Mouse (Mus musculus) gonadal fat pad, adult 2 months (tissue): ENCODE measurements around the gene Ppp1r9b. TPM values are rescaled to one million over a fixed set of nuclear protein-coding genes. Genes with fewer than 3 reads are reported as not detected.

Experiments used
- DNase-seq: peaks from one replicate; pipeline ENCODE4 v3.0.0-alpha.2; 2012; ENCODE audit warnings: low read depth
- polyA plus RNA-seq: library from polyadenylated mRNA; depleted of rRNA; stranded (reverse); fragments of >200 nt; gene quantifications from 2 replicates; pipeline ENCODE4 v1.2.3, GENCODE M21; 2012; rRNA removed

Gene Ppp1r9b
- polyA plus RNA-seq, 1 experiment, result 34.4 TPM

GRCm38 (mm10) chr11:95046980-95047680 lies 56.3 kb downstream of the Ppp1r9b start:
- no peak for DNase-seq

GRCm38 (mm10) chr11:95053062-95053461 lies 62.2 kb downstream of the Ppp1r9b start:
- no peak for DNase-seq

Other genes starting within 250 kb of the Ppp1r9b start
- 0.13 and 0.19 TPM in 2 replicates for gene Cdc34b, start 249.3 kb upstream of the Ppp1r9b start, polyA plus RNA-seq
- gene Tmem92, start 208.3 kb upstream of the Ppp1r9b start, polyA plus RNA-seq, result not detected in 2 replicates
- gene Col1a1, start 54.8 kb upstream of the Ppp1r9b start, polyA plus RNA-seq, result 106 and 256 TPM in 2 replicates
- 2.0 and 2.1 TPM in 2 replicates for gene Hils1, start 23.4 kb upstream of the Ppp1r9b start, polyA plus RNA-seq
- 4.8 and 5.5 TPM in 2 replicates for gene Sgca, start 14.7 kb upstream of the Ppp1r9b start, polyA plus RNA-seq
- 3.4 and 4.6 TPM in 2 replicates for gene Samd14, start 18.8 kb downstream of the Ppp1r9b start, polyA plus RNA-seq
- gene Pdk2, start 50.3 kb downstream of the Ppp1r9b start, polyA plus RNA-seq, result 143 and 204 TPM in 2 replicates
- 38.2 and 41.1 TPM in 2 replicates for gene Itga3, start 85.8 kb downstream of the Ppp1r9b start, polyA plus RNA-seq
- 0.07 and 0.29 TPM in 2 replicates for gene Dlx3, start 129.1 kb downstream of the Ppp1r9b start, polyA plus RNA-seq
- 0.16 and 0.32 TPM in 2 replicates for gene Dlx4, start 155.2 kb downstream of the Ppp1r9b start, polyA plus RNA-seq